Mouse (Mus musculus) G1E (cell line): ENCODE data around the gene Pdxk. TPM values are rescaled to one million over a fixed set of nuclear protein-coding genes. Genes with fewer than 3 reads are reported as not detected.

Experiments used
- ATAC-seq: 2 replicates; pipeline ENCODE4 v1.8.0; 2016; ENCODE audit warnings: mild to moderate bottlenecking; ENCODE audit not compliant: insufficient number of reproducible peaks, poor library complexity, low FRiP score, severe bottlenecking; ENCODE audit errors: extremely low read depth
- DNase-seq: peaks from one replicate; pipeline ENCODE4 v3.0.0; 2012; ENCODE audit warnings: low spot score
- H3K27me3 ChIP-seq: 2 replicates; pipeline ENCODE4 v1.6.1; 2012; ENCODE audit warnings: mild to moderate bottlenecking, low read length, inconsistent platforms; ENCODE audit not compliant: insufficient read depth
- H3K36me3 ChIP-seq: replicated peaks from 2 replicates; pipeline ENCODE3; 2012; ENCODE audit warnings: mild to moderate bottlenecking, inconsistent platforms
- H3K4me1 ChIP-seq: 2 replicates; pipeline ENCODE4 v1.6.1; 2012; ENCODE audit warnings: low read depth, low read length, inconsistent platforms, mixed read lengths; ENCODE audit not compliant: insufficient read depth
- H3K4me3 ChIP-seq: 2 replicates; pipeline ENCODE4 v1.5.1; 2012; ENCODE audit warnings: low read depth, mild to moderate bottlenecking, inconsistent platforms, low read length, moderate library complexity, mixed read lengths
- H3K9me3 ChIP-seq: replicated peaks from 2 replicates; pipeline ENCODE4 v1.6.1; 2012; ENCODE audit warnings: inconsistent platforms
- CTCF ChIP-seq: IDR thresholded peaks from 2 replicates; pipeline ENCODE4 v1.5.1; 2012; ENCODE audit warnings: low read depth, low read length, inconsistent platforms, mixed read lengths
- GATA1 ChIP-seq: IDR thresholded peaks from 2 replicates; pipeline ENCODE4 v1.6.1; 2012; ENCODE audit warnings: borderline replicate concordance, low read length, inconsistent platforms, mixed read lengths
- GATA2 ChIP-seq: IDR thresholded peaks from 2 replicates; pipeline ENCODE4 v1.6.1; 2012; ENCODE audit warnings: low read depth, low read length, inconsistent platforms, borderline replicate concordance
- POLR2AphosphoS5 ChIP-seq: IDR thresholded peaks from 2 replicates; pipeline ENCODE4 v1.6.1; 2012; ENCODE audit warnings: low read depth, low read length, inconsistent platforms; ENCODE audit not compliant: insufficient replicate concordance
- TAL1 ChIP-seq: conservative IDR thresholded peaks from 2 replicates; pipeline ENCODE4 v1.6.1; 2012; ENCODE audit warnings: low read depth, low read length, inconsistent platforms, mixed read lengths
- polyA plus RNA-seq: library from polyadenylated mRNA; stranded (reverse); fragments of >175 nt; gene quantifications from 2 replicates; pipeline ENCODE4 v1.2.3, GENCODE M21; 2012
- total RNA-seq, 2 experiments: library from RNA; stranded (forward) in 1 of 2; stranded (reverse) in 1 of 2; fragments of 200-1000 nt in 1 of 2; fragments of >200 nt in 1 of 2; fragmentation: Nextera tagmentation in 1 of 2; gene quantifications; 2 replicates each; pipeline ENCODE4 v1.2.3; 2014 to 2017

Pdxk gene
- total and polyA plus RNA-seq, 3 experiments = 23.0 to 44.6 (median 33.6) TPM

- TF ChIP-seq CTCF = peak; percentile 87
- TF ChIP-seq GATA1 = no peak
- DNase-seq = peak; percentile 40
- Histone ChIP-seq H3K4me1 (peaks cover 29% of the 10 kb centered on the region), H3K36me3 (no peaks in the 10 kb centered on the region), H3K27me3 (peaks cover 46% of the 10 kb centered on the region), H3K4me3 (no peak overlapping the region; the same call in 1 of the 2 replicates), H3K9me3 (no peaks in the 10 kb centered on the region)
- ATAC-seq = peak; percentile 23; the same call in 1 of the 2 replicates
These were observed 72.7 kb downstream of the Pdxk start for GRCm38 (mm10) chr10:78392072-78392471.

- peaks cover 21% of the 10 kb centered on the region for H3K4me1 ChIP-seq
- H3K36me3 ChIP-seq = no peaks in the 10 kb centered on the region
- H3K27me3 ChIP-seq = peaks cover 46% of the 10 kb centered on the region
- no peaks in the 10 kb centered on the region for H3K9me3 ChIP-seq
- H3K4me3 ChIP-seq = no peak overlapping the region
- ATAC-seq (no peak), DNase-seq (no peak)
- TF ChIP-seq CTCF = no peak
- no peak for TF ChIP-seq TAL1
- no peak for TF ChIP-seq GATA1
- no peak for TF ChIP-seq GATA2
- no peak for TF ChIP-seq POLR2AphosphoS5
These were observed 73.7 kb downstream of the Pdxk start for GRCm38 (mm10) chr10:78390982-78391470.

- no peak for DNase-seq
- TF ChIP-seq GATA2 (no peak), CTCF (no peak), POLR2AphosphoS5 (no peak), GATA1 (no peak), TAL1 (no peak)
- ATAC-seq = no peak
- Histone ChIP-seq H3K9me3 (no peaks in the 10 kb centered on the region), H3K4me1 (peaks cover 17% of the 10 kb centered on the region), H3K27me3 (peaks cover 61% of the 10 kb centered on the region), H3K4me3 (no peak overlapping the region), H3K36me3 (no peaks in the 10 kb centered on the region)
These were observed 76.4 kb downstream of the Pdxk start for GRCm38 (mm10) chr10:78388216-78388980.

Other genes starting within 250 kb of the Pdxk start
- 43.5 and 93.6 TPM in 2 replicates for gene Trappc10, start 220.3 kb downstream of the Pdxk start, total RNA-seq (2014; fragmentation: Nextera tagmentation)
- 30.2 and 33.3 TPM in 2 replicates for gene Trappc10, start 220.3 kb downstream of the Pdxk start, total RNA-seq (2017)
- 54.7 and 75.1 TPM in 2 replicates for gene Trappc10, start 220.3 kb downstream of the Pdxk start, polyA plus RNA-seq
- gene Agpat3, start 112.5 kb downstream of the Pdxk start, total RNA-seq (2014; fragmentation: Nextera tagmentation) = 1.2 and 2.3 TPM in 2 replicates
- 1.9 and 2.3 TPM in 2 replicates for gene Agpat3, start 112.5 kb downstream of the Pdxk start, total RNA-seq (2017)
- 2.9 and 3.0 TPM in 2 replicates for gene Agpat3, start 112.5 kb downstream of the Pdxk start, polyA plus RNA-seq
- 172 and 189 TPM in 2 replicates for gene Rrp1, start 51.9 kb downstream of the Pdxk start, total RNA-seq (2014; fragmentation: Nextera tagmentation)
- gene Rrp1, start 51.9 kb downstream of the Pdxk start, total RNA-seq (2017) = 423 and 464 TPM in 2 replicates
- gene Rrp1, start 51.9 kb downstream of the Pdxk start, polyA plus RNA-seq = 372 and 420 TPM in 2 replicates
- 33.7 and 47.1 TPM in 2 replicates for gene Cstb, start 39.3 kb downstream of the Pdxk start, total RNA-seq (2014; fragmentation: Nextera tagmentation)
- 251 and 260 TPM in 2 replicates for gene Cstb, start 39.3 kb downstream of the Pdxk start, total RNA-seq (2017)
- gene Cstb, start 39.3 kb downstream of the Pdxk start, polyA plus RNA-seq = 20.0 and 40.3 TPM in 2 replicates
- not detected in 2 replicates for gene Olfr1358, start 52.5 kb upstream of the Pdxk start, total RNA-seq (2014; fragmentation: Nextera tagmentation)
- 0.17 TPM in 1 of 2 replicates, not detected in the other for gene Olfr1358, start 52.5 kb upstream of the Pdxk start, total RNA-seq (2017)
- gene Olfr1358, start 52.5 kb upstream of the Pdxk start, polyA plus RNA-seq = not detected in 2 replicates
- gene Ilvbl, start 109.4 kb upstream of the Pdxk start, total RNA-seq (2014; fragmentation: Nextera tagmentation) = 6.2 and 7.0 TPM in 2 replicates
- gene Ilvbl, start 109.4 kb upstream of the Pdxk start, total RNA-seq (2017) = 10.2 and 15.2 TPM in 2 replicates
- 7.7 and 9.3 TPM in 2 replicates for gene Ilvbl, start 109.4 kb upstream of the Pdxk start, polyA plus RNA-seq
- gene Syde1, start 127.0 kb upstream of the Pdxk start, total RNA-seq (2014; fragmentation: Nextera tagmentation) = not detected in 2 replicates
- gene Syde1, start 127.0 kb upstream of the Pdxk start, total RNA-seq (2017) = 0.06 TPM in 1 of 2 replicates, not detected in the other
- not detected in 2 replicates for gene Syde1, start 127.0 kb upstream of the Pdxk start, polyA plus RNA-seq
- not detected in 2 replicates for gene Olfr1357, start 153.1 kb upstream of the Pdxk start, total RNA-seq (2014; fragmentation: Nextera tagmentation)
- gene Olfr1357, start 153.1 kb upstream of the Pdxk start, total RNA-seq (2017) = 0.16 and 0.29 TPM in 2 replicates
- not detected in 2 replicates for gene Olfr1357, start 153.1 kb upstream of the Pdxk start, polyA plus RNA-seq